Mouse (Mus musculus) myocyte (in vitro differentiated cells): Measurements from ENCODE around the gene Hcrtr2.

ENCODE experiments used
- E2F4 ChIP-seq: IDR thresholded peaks from one replicate; pipeline ENCODE4 v1.6.1; 2011; ENCODE audit warnings: mild to moderate bottlenecking, control low read depth, moderate library complexity; ENCODE audit not compliant: insufficient read depth
- MAX ChIP-seq: IDR thresholded peaks from one replicate; pipeline ENCODE4 v1.6.1; 2011; ENCODE audit warnings: low read depth, mild to moderate bottlenecking, control low read depth
- MYOG ChIP-seq, 3 experiments: IDR thresholded peaks; one replicate each; pipeline ENCODE4 v1.6.1; 2011; ENCODE audit warnings: control low read depth in 2 of 3, low read depth in 2 of 3, mild to moderate bottlenecking in 2 of 3; ENCODE audit not compliant: insufficient read length in 2 of 3, control insufficient read depth in 1 of 3, insufficient read depth in 1 of 3
- POLR2A ChIP-seq: IDR thresholded peaks from one replicate; pipeline ENCODE4 v1.6.1; 2011; ENCODE audit warnings: low read depth, mild to moderate bottlenecking, control low read depth, moderate library complexity; ENCODE audit not compliant: insufficient read length
- POLR2AphosphoS2 ChIP-seq: IDR thresholded peaks from one replicate; pipeline ENCODE4 v1.6.1; 2011; ENCODE audit warnings: low read depth, control low read depth; ENCODE audit not compliant: insufficient read length
- REST ChIP-seq: IDR thresholded peaks from one replicate; pipeline ENCODE4 v1.6.1; 2011; ENCODE audit warnings: mild to moderate bottlenecking, control low read depth, moderate library complexity; ENCODE audit not compliant: insufficient read depth, insufficient read length
- SRF ChIP-seq: IDR thresholded peaks from one replicate; pipeline ENCODE4 v1.6.1; 2011; ENCODE audit warnings: low read depth; ENCODE audit not compliant: control insufficient read depth, insufficient read length
- TCF12 ChIP-seq: IDR thresholded peaks from one replicate; pipeline ENCODE4 v1.6.1; 2011; ENCODE audit warnings: mild to moderate bottlenecking, control low read depth; ENCODE audit not compliant: poor library complexity, insufficient read depth, severe bottlenecking
- TCF3 ChIP-seq: IDR thresholded peaks from one replicate; pipeline ENCODE4 v1.6.1; 2011; ENCODE audit warnings: low read depth, control low read depth; ENCODE audit not compliant: insufficient read length
- USF1 ChIP-seq: IDR thresholded peaks from one replicate; pipeline ENCODE4 v1.6.1; 2011; ENCODE audit warnings: low read depth, mild to moderate bottlenecking, control low read depth, moderate library complexity

DNA sequence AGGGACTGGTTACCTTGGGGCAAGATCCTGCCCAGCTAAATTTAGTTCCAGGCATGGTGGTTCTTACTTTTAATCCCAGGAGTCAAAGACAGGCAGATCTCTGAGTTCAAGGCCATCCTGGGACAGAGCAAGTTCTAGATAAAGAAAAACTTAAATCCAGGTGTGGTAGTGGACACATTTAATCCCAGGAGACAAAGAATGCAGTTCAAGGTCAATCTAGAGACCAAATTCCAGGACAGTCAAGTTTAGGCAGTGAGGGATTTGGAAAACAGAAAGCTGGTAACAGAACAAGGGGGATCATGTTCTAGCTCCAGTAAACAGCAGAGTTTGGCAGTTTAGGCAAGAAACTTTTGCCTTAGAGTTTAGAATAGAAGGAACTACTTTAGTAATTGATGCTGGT is 8.6 kb downstream of the Hcrtr2 start:
- no peak for TF ChIP-seq POLR2A
- no peak for TF ChIP-seq TCF12
- no peak for TF ChIP-seq POLR2AphosphoS2
- TF ChIP-seq E2F4, result no peak
- no peak for TF ChIP-seq MAX
- TF ChIP-seq SRF, result no peak
- TF ChIP-seq USF1, result no peak
- TF ChIP-seq REST, result no peak
- TF ChIP-seq TCF3, result no peak
- TF ChIP-seq MYOG (IDR thresholded peaks at IDR 0.05; ENCODE audit: control insufficient read depth in 1 of 3, insufficient read depth in 1 of 3, insufficient read length in 2 of 3, low read depth in 2 of 3), result no peak
